Mouse (Mus musculus) CH12.LX (cell line): ENCODE results near the gene Dusp15. TPM values are rescaled to one million over a fixed set of nuclear protein-coding genes. Genes with fewer than 3 reads are reported as not detected.

Experiments
- DNase-seq: peaks from one replicate; pipeline ENCODE4 v3.0.0-alpha.2; 2013; ENCODE audit errors: extremely low read depth
- H3K27ac ChIP-seq: 2 replicates; pipeline ENCODE4 v1.5.1; 2012; ENCODE audit warnings: low read depth, mild to moderate bottlenecking, control low read depth, moderate library complexity; ENCODE audit not compliant: insufficient read depth
- H3K27me3 ChIP-seq: replicated peaks from 2 replicates; pipeline ENCODE3; 2012; ENCODE audit warnings: inconsistent platforms
- H3K36me3 ChIP-seq, 2 experiments: replicated peaks in 1 of 2; 2 replicates each; pipeline versions ENCODE3 to v1.6.1; 2012; ENCODE audit warnings: inconsistent platforms in 1 of 2, low read length in 1 of 2, mild to moderate bottlenecking in 1 of 2, mixed read lengths in 1 of 2, moderate library complexity in 1 of 2; ENCODE audit not compliant: control insufficient read depth in 1 of 2, insufficient read depth in 1 of 2
- H3K4me1 ChIP-seq, 2 experiments: 2 replicates each; pipeline ENCODE4 v1.6.1; 2012; ENCODE audit warnings: inconsistent platforms in 1 of 2, moderate library complexity in 1 of 2; ENCODE audit not compliant: insufficient read depth in 2 of 2, control insufficient read depth in 1 of 2
- H3K4me2 ChIP-seq: 2 replicates; pipeline ENCODE4 v1.6.1; 2012; ENCODE audit warnings: low read depth, mild to moderate bottlenecking, control low read depth; ENCODE audit not compliant: poor library complexity, insufficient read depth, severe bottlenecking
- H3K4me3 ChIP-seq, 3 experiments: fragments of 150-350 bp in 1 of 3; sonication (generic) in 1 of 3; replicated peaks in 1 of 3; 2 replicates each; pipeline versions ENCODE3 to v1.5.1; 2011 to 2012; ENCODE audit warnings: low read depth in 2 of 3, low read length in 2 of 3, mild to moderate bottlenecking in 2 of 3, moderate library complexity in 2 of 3, control low read depth in 1 of 3, improper control_type of control experiment in 1 of 3, inconsistent platforms in 1 of 3, mixed read lengths in 1 of 3; ENCODE audit not compliant: poor library complexity in 1 of 3
- H3K79me2 ChIP-seq: replicated peaks from 2 replicates; pipeline ENCODE4 v1.6.1; 2012; ENCODE audit warnings: mild to moderate bottlenecking, moderate library complexity; ENCODE audit not compliant: control insufficient read depth, poor library complexity, insufficient read depth, severe bottlenecking; ENCODE audit errors: extremely low read depth
- H3K9ac ChIP-seq: 2 replicates; pipeline ENCODE4 v1.6.1; 2012; ENCODE audit warnings: low read depth, mild to moderate bottlenecking, control low read depth, moderate library complexity; ENCODE audit not compliant: insufficient read depth
- H3K9me3 ChIP-seq: replicated peaks from 2 replicates; pipeline ENCODE3; 2012; ENCODE audit warnings: low read length, inconsistent platforms, mixed read lengths
- BHLHE40 ChIP-seq: IDR thresholded peaks from 2 replicates; pipeline ENCODE4 v1.6.1; 2011; ENCODE audit warnings: mild to moderate bottlenecking, low read depth, low read length, improper control_type of control experiment
- CHD1 ChIP-seq: IDR thresholded peaks from 2 replicates; pipeline ENCODE4 v1.6.1; 2012; ENCODE audit warnings: low read depth, low read length, improper control_type of control experiment, inconsistent platforms
- CHD2 ChIP-seq: IDR thresholded peaks from 2 replicates; pipeline ENCODE4 v1.6.1; 2011; ENCODE audit warnings: low read length, improper control_type of control experiment
- CTCF ChIP-seq, 2 experiments: IDR thresholded peaks in 1 of 2; conservative IDR thresholded peaks in 1 of 2; 2 replicates each; pipeline ENCODE4 v1.5.1; 2011 to 2012; ENCODE audit warnings: low read depth in 2 of 2, low read length in 2 of 2, improper control_type of control experiment in 1 of 2, inconsistent platforms in 1 of 2, mild to moderate bottlenecking in 1 of 2, moderate library complexity in 1 of 2
- E2F4 ChIP-seq: IDR thresholded peaks from 2 replicates; pipeline ENCODE4 v1.6.1; 2011; ENCODE audit warnings: low read depth, low read length, improper control_type of control experiment; ENCODE audit not compliant: insufficient replicate concordance
- EP300 ChIP-seq: IDR thresholded peaks from 2 replicates; pipeline ENCODE4 v1.6.1; 2011; ENCODE audit warnings: low read length, improper control_type of control experiment
- GABPA ChIP-seq: IDR thresholded peaks from 2 replicates; pipeline ENCODE4 v1.6.1; 2012; ENCODE audit warnings: low read depth, low read length, improper control_type of control experiment, inconsistent platforms; ENCODE audit not compliant: insufficient replicate concordance
- HCFC1 ChIP-seq: IDR thresholded peaks from 2 replicates; pipeline ENCODE4 v1.6.1; 2012; ENCODE audit warnings: low read depth, mild to moderate bottlenecking, inconsistent platforms, low read length, improper control_type of control experiment
- IRF4 ChIP-seq: IDR thresholded peaks from 2 replicates; pipeline ENCODE4 v1.6.1; 2014; ENCODE audit warnings: low read depth, mild to moderate bottlenecking, inconsistent platforms, low read length, improper control_type of control experiment
- JUND ChIP-seq: conservative IDR thresholded peaks from 2 replicates; pipeline ENCODE4 v1.6.1; 2011; ENCODE audit warnings: low read depth, low read length, improper control_type of control experiment
- KAT2A ChIP-seq: IDR thresholded peaks from 2 replicates; pipeline ENCODE4 v1.6.1; 2012; ENCODE audit warnings: low read length, improper control_type of control experiment, inconsistent platforms; ENCODE audit not compliant: insufficient replicate concordance
- MAX ChIP-seq: IDR thresholded peaks from 2 replicates; pipeline ENCODE4 v1.6.1; 2011; ENCODE audit warnings: low read length, improper control_type of control experiment
- MEF2A ChIP-seq: IDR thresholded peaks from 2 replicates; pipeline ENCODE4 v1.6.1; 2014; ENCODE audit warnings: low read depth, mild to moderate bottlenecking, inconsistent platforms, low read length, improper control_type of control experiment, borderline replicate concordance
- MXI1 ChIP-seq: IDR thresholded peaks from 2 replicates; pipeline ENCODE4 v1.6.1; 2011; ENCODE audit warnings: mild to moderate bottlenecking, low read depth, low read length, improper control_type of control experiment
- MYC ChIP-seq: IDR thresholded peaks from 2 replicates; pipeline ENCODE4 v1.6.1; 2011; ENCODE audit warnings: low read depth, mild to moderate bottlenecking, improper control_type of control experiment, low read length
- NELFE ChIP-seq: IDR thresholded peaks from 2 replicates; pipeline ENCODE4 v1.6.1; 2011; ENCODE audit warnings: low read depth, low read length, improper control_type of control experiment
- NRF1 ChIP-seq: IDR thresholded peaks from 2 replicates; pipeline ENCODE4 v1.6.1; 2014; ENCODE audit warnings: low read depth, mild to moderate bottlenecking, inconsistent platforms, low read length, improper control_type of control experiment, moderate library complexity
- PAX5 ChIP-seq: IDR thresholded peaks from 2 replicates; pipeline ENCODE4 v1.6.1; 2012; ENCODE audit warnings: low read length, inconsistent platforms, mixed read lengths
- POLR2A ChIP-seq: IDR thresholded peaks from 2 replicates; pipeline ENCODE4 v1.6.1; 2011; ENCODE audit warnings: low read depth, mild to moderate bottlenecking, improper control_type of control experiment, low read length
- RCOR1 ChIP-seq: conservative IDR thresholded peaks from 2 replicates; pipeline ENCODE4 v1.6.1; 2012; ENCODE audit warnings: low read depth, mild to moderate bottlenecking, inconsistent platforms, low read length, improper control_type of control experiment
- SIN3A ChIP-seq: IDR thresholded peaks from 2 replicates; pipeline ENCODE4 v1.6.1; 2012; ENCODE audit warnings: low read length, improper control_type of control experiment, inconsistent platforms
- SMC3 ChIP-seq: IDR thresholded peaks from 2 replicates; pipeline ENCODE4 v1.6.1; 2011; ENCODE audit warnings: low read depth, low read length, improper control_type of control experiment
- TBP ChIP-seq: conservative IDR thresholded peaks from 2 replicates; pipeline ENCODE4 v1.6.1; 2011; ENCODE audit warnings: low read depth, low read length, improper control_type of control experiment
- TCF12 ChIP-seq: IDR thresholded peaks from 2 replicates; pipeline ENCODE4 v1.6.1; 2014; ENCODE audit warnings: low read depth, mild to moderate bottlenecking, inconsistent platforms, low read length, improper control_type of control experiment
- USF1 ChIP-seq: IDR thresholded peaks from 2 replicates; pipeline ENCODE4 v1.6.1; 2014; ENCODE audit warnings: low read depth, mild to moderate bottlenecking, inconsistent platforms, low read length, improper control_type of control experiment
- ZC3H11A ChIP-seq: IDR thresholded peaks from 2 replicates; pipeline ENCODE4 v1.6.1; 2012; ENCODE audit warnings: low read depth, mild to moderate bottlenecking, inconsistent platforms, low read length, improper control_type of control experiment
- ZMIZ1 ChIP-seq: IDR thresholded peaks from 2 replicates; pipeline ENCODE4 v1.6.1; 2012; ENCODE audit warnings: low read depth, mild to moderate bottlenecking, inconsistent platforms, low read length, improper control_type of control experiment
- dilution Hi-C: fragments of 300-500 bp; cut with MboI; formaldehyde crosslinking; loops from 2 replicates; pipeline ENCODE4 v1.14.3; 2020; ENCODE audit warnings: low sequenced_read_pairs; ENCODE audit not compliant: extremely low pct_unique_long_range_greater_than_20kb, extremely low pct_ligation_motif_present
- in situ Hi-C: fragments of 300-500 bp; cut with MboI; formaldehyde crosslinking; loops from 3 replicates; pipeline ENCODE4 v1.14.3; 2019; ENCODE audit warnings: low sequenced_read_pairs, low pct_ligation_motif_present, low pct_unique_long_range_greater_than_20kb, mixed read lengths
- polyA plus RNA-seq: library from polyadenylated mRNA; unstranded; fragments of >175 nt; gene quantifications from 2 replicates; pipeline ENCODE4 v1.2.1, GENCODE M21; 2012; ENCODE audit warnings: low read depth; ENCODE audit not compliant: insufficient read length
- total RNA-seq, 2 experiments: library from RNA; depleted of rRNA; stranded (reverse); fragments of 300-350 nt in 1 of 2; fragments of >200 nt in 1 of 2; gene quantifications; 2 replicates each; pipeline ENCODE4 v1.2.3; 2012 to 2014

Dusp15 gene
- total and polyA plus RNA-seq, 3 experiments, result 0.08 to 0.13 TPM; not detected in 1

DNA sequence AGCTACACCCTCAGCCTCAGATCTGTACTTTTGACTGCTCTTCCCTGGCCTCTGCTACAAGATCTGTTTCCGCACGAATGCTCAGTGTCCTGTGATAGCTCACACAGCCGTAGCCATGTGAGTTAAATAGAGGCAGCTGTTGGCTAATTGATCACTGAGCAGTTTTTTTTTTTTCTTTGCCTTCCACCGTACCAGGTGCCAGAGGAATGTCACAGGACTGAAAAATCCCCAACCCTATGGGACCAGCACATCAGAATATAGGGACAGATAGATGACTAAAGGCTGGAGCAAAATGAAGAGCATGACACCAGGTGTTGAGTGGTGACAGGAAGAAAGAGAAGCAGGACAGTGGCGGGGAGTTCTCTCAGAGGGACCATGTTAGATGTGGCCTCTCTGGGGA lies 35.4 kb downstream of the Dusp15 start (continued):
- 0 out of 2 replicates have a peak, but pooled peaks have one; percentile 30 for TF ChIP-seq TBP
- TF ChIP-seq BHLHE40, result peak; percentile 78
- no peak for TF ChIP-seq ZC3H11A
- peak; percentile 47; the same call in 1 of the 2 replicates for TF ChIP-seq MEF2A
- no peak for TF ChIP-seq ZMIZ1
- peak; percentile 19; the same call in 1 of the 2 replicates for TF ChIP-seq RCOR1
- no peak for TF ChIP-seq POLR2A
- TF ChIP-seq SMC3, result no peak
- TF ChIP-seq KAT2A, result no peak
- TF ChIP-seq JUND, result 0 out of 2 replicates have a peak, but pooled peaks have one; percentile 5
- no peak for TF ChIP-seq USF1
- no peak for TF ChIP-seq NRF1
- TF ChIP-seq CHD1, result no peak
- TF ChIP-seq HCFC1, result 0 out of 2 replicates have a peak, but pooled peaks have one; percentile 11
- TF ChIP-seq SIN3A, result peak; percentile 59; the same call in 1 of the 2 replicates
- no peak for TF ChIP-seq CTCF (conservative IDR thresholded peaks at IDR 0.05 in 1 of 2, IDR thresholded peaks at IDR 0.05 in 1 of 2; ENCODE audit: low read depth in 2 of 2, low read length in 2 of 2)
- no peak for TF ChIP-seq GABPA
- TF ChIP-seq NELFE, result no peak
- TF ChIP-seq CHD2, result no peak; the same call in none of the 2 replicates
- no peak for TF ChIP-seq PAX5
- no peak for TF ChIP-seq MXI1
- TF ChIP-seq MYC, result peak; percentile 48

DNA sequence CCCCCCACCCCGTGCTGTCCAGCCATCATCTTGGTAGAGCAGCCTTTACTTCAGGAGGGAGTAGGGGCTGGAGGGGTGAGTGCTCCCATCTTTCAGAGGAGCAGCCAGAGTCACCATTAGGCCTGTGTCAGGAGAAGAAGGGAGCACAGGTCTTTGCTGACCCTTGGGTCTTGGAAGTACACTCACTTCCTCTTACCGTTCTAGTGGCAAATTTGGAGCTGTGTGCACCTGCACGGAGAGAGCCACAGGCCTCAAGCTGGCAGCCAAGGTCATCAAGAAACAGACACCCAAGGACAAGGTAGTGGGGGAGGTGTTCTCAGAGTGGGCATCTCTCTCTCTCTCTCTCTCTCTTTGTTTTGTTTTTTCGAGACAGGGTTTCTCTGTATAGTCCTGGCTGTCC lies 36.0 kb downstream of the Dusp15 start:
- in situ Hi-C loops, result loop anchor here (5.0 to 25.0 kb wide), 3 partner anchors 107 to 672 kb away; no protein-coding TSS in a partner anchor
- Histone ChIP-seq H3K36me3 (no peaks in the 10 kb centered on the region), H3K4me2 (no peak overlapping the region), H3K4me1 (peaks cover 27 to 70% of the 10 kb centered on the region in 2 experiments), H3K27ac (no peak overlapping the region), H3K9ac (no peak overlapping the region), H3K9me3 (peaks cover 3% of the 10 kb centered on the region), H3K27me3 (peaks cover 37% of the 10 kb centered on the region), H3K4me3 (peak overlapping the region in 1 of 3 experiments; percentile 20), H3K79me2 (no peaks in the 10 kb centered on the region)
- dilution Hi-C loops, result no loop called here
- TF ChIP-seq EP300 (peak; percentile 56), MAX (no peak), BHLHE40 (no peak), E2F4 (no peak), TCF12 (peak; percentile 38; the same call in 1 of the 2 replicates), TBP (no peak), SIN3A (no peak), IRF4 (no peak)
- no peak for DNase-seq
